Mouse (Mus musculus): Measurements from ENCODE around the gene Acbd5. TPM values are rescaled to one million over a fixed set of nuclear protein-coding genes. Genes with fewer than 3 reads are reported as not detected.

Gene Acbd5
- total RNA-seq (2012; rRNA removed) (10.9 and 11.6 TPM in 2 replicates), total RNA-seq (2014; rRNA removed) (15.2 and 16.3 TPM in 2 replicates), polyA plus RNA-seq (2012; ENCODE audit: insufficient read length, low read depth) (12.5 and 13.9 TPM in 2 replicates)

- Histone ChIP-seq H3K79me2 (replicated peaks; ENCODE audit: control insufficient read depth, extremely low read depth, insufficient read depth, poor library complexity, severe bottlenecking) (peaks cover 12% of the 10 kb centered on the region), H3K4me2 (ENCODE audit: insufficient read depth, low read depth, poor library complexity, severe bottlenecking) (peak within 1 kb of the TSS; percentile 66), H3K4me1 (ENCODE audit: control insufficient read depth in 1 of 2, insufficient read depth in 2 of 2) (peaks cover 3 to 8% of the 10 kb centered on the region in 2 experiments; a peak in 3 of 4 replicates), H3K27me3 (replicated peaks) (no peaks in the 10 kb centered on the region), H3K36me3 (replicated peaks in 1 of 2; ENCODE audit: control insufficient read depth in 1 of 2, insufficient read depth in 1 of 2, low read length in 1 of 2) (peaks cover 3 to 9% of the 10 kb centered on the region in 2 experiments), H3K9me3 (replicated peaks; ENCODE audit: low read length) (no peaks in the 10 kb centered on the region), H3K27ac (ENCODE audit: insufficient read depth, low read depth) (peak within 1 kb of the TSS; percentile 90), H3K4me3 (replicated peaks in 1 of 3; ENCODE audit: low read depth in 2 of 3, low read length in 2 of 3, poor library complexity in 1 of 3) (peak within 1 kb of the TSS; percentile 81 to 92 (median 86)), H3K9ac (ENCODE audit: insufficient read depth, low read depth) (peak within 1 kb of the TSS; percentile 99)
- dilution Hi-C loops (cut with MboI; ENCODE audit: extremely low pct_ligation_motif_present, extremely low pct_unique_long_range_greater_than_20kb, low sequenced_read_pairs) (no loop called here), in situ Hi-C loops (cut with MboI; ENCODE audit: low pct_ligation_motif_present, low pct_unique_long_range_greater_than_20kb, low sequenced_read_pairs) (no loop called here)
- DNase-seq (ENCODE audit: extremely low read depth): peak; percentile 97
- TF ChIP-seq NRF1 (IDR thresholded peaks at IDR 0.05; ENCODE audit: low read depth, low read length) (peak; percentile 65), POLR2A (IDR thresholded peaks at IDR 0.05; ENCODE audit: low read depth, low read length) (peak; percentile 89), CHD2 (IDR thresholded peaks at IDR 0.05; ENCODE audit: low read length) (peak; percentile 78; the same call in 1 of the 2 replicates), ZC3H11A (IDR thresholded peaks at IDR 0.05; ENCODE audit: low read depth, low read length) (no peak), SMC3 (IDR thresholded peaks at IDR 0.05; ENCODE audit: low read depth, low read length) (no peak), NELFE (IDR thresholded peaks at IDR 0.05; ENCODE audit: low read depth, low read length) (peak; percentile 89), USF1 (IDR thresholded peaks at IDR 0.05; ENCODE audit: low read depth, low read length) (no peak), SIN3A (IDR thresholded peaks at IDR 0.05; ENCODE audit: low read length) (peak; percentile 98), CHD1 (IDR thresholded peaks at IDR 0.05; ENCODE audit: low read depth, low read length) (no peak; the same call in 1 of the 2 replicates), RCOR1 (conservative IDR thresholded peaks at IDR 0.05; ENCODE audit: low read depth, low read length) (no peak), BHLHE40 (IDR thresholded peaks at IDR 0.05; ENCODE audit: low read depth, low read length) (peak; percentile 25; the same call in 1 of the 2 replicates), TCF12 (IDR thresholded peaks at IDR 0.05; ENCODE audit: low read depth, low read length) (peak; percentile 64; the same call in 1 of the 2 replicates), GABPA (IDR thresholded peaks at IDR 0.05; ENCODE audit: insufficient replicate concordance, low read depth, low read length) (peak; percentile 61; the same call in 1 of the 2 replicates), HCFC1 (IDR thresholded peaks at IDR 0.05; ENCODE audit: low read depth, low read length) (peak; percentile 99), USF2 (conservative IDR thresholded peaks at IDR 0.05; ENCODE audit: low read depth, low read length) (no peak), MEF2A (IDR thresholded peaks at IDR 0.05; ENCODE audit: borderline replicate concordance, low read depth, low read length) (peak; percentile 57; the same call in 1 of the 2 replicates), JUN (IDR thresholded peaks at IDR 0.05; ENCODE audit: insufficient read depth, low read depth, low read length) (no peak), CTCF (conservative IDR thresholded peaks at IDR 0.05 in 1 of 2, IDR thresholded peaks at IDR 0.05 in 1 of 2; ENCODE audit: low read depth in 2 of 2, low read length in 2 of 2) (no peak), PAX5 (IDR thresholded peaks at IDR 0.05; ENCODE audit: low read length) (no peak), MAZ (IDR thresholded peaks at IDR 0.05; ENCODE audit: low read depth, low read length) (peak; percentile 82), ZMIZ1 (IDR thresholded peaks at IDR 0.05; ENCODE audit: low read depth, low read length) (peak; percentile 89), ZKSCAN1 (IDR thresholded peaks at IDR 0.05; ENCODE audit: borderline replicate concordance, low read depth, low read length) (no peak), E2F4 (IDR thresholded peaks at IDR 0.05; ENCODE audit: insufficient replicate concordance, low read depth, low read length) (no peak), POLR2AphosphoS2 (IDR thresholded peaks at IDR 0.05; ENCODE audit: low read depth, low read length) (peak; percentile 93), EP300 (IDR thresholded peaks at IDR 0.05; ENCODE audit: low read length) (no peak), MAX (IDR thresholded peaks at IDR 0.05; ENCODE audit: low read length) (peak; percentile 91), JUND (conservative IDR thresholded peaks at IDR 0.05; ENCODE audit: low read depth, low read length) (no peak), ZNF384 (IDR thresholded peaks at IDR 0.05; ENCODE audit: low read depth, low read length) (no peak), MXI1 (IDR thresholded peaks at IDR 0.05; ENCODE audit: low read depth, low read length) (no peak), MYC (IDR thresholded peaks at IDR 0.05; ENCODE audit: low read depth, low read length) (peak; percentile 63; the same call in 1 of the 2 replicates), UBTF (IDR thresholded peaks at IDR 0.05; ENCODE audit: low read depth, low read length) (no peak), MAFK (IDR thresholded peaks at IDR 0.05; ENCODE audit: insufficient replicate concordance, low read length) (no peak), KAT2A (IDR thresholded peaks at IDR 0.05; ENCODE audit: insufficient replicate concordance, low read length) (peak; percentile 95), TBP (conservative IDR thresholded peaks at IDR 0.05; ENCODE audit: low read depth, low read length) (peak; percentile 91), ELF1 (IDR thresholded peaks at IDR 0.05; ENCODE audit: low read depth, low read length) (peak; percentile 100), IRF4 (IDR thresholded peaks at IDR 0.05; ENCODE audit: low read depth, low read length) (no peak), ETS1 (conservative IDR thresholded peaks at IDR 0.05; ENCODE audit: low read depth, low read length) (peak; percentile 12; the same call in 1 of the 2 replicates), RAD21 (IDR thresholded peaks at IDR 0.05; ENCODE audit: low read depth, low read length) (no peak)
These were observed at the start of gene Acbd5 for GRCm38 (mm10) chr2:23067552-23068369. TSS of gene Acbd5 (plus strand) at chr2:23068167.

Measured in CH12.LX (cell line).